Mouse (Mus musculus): Measurements from ENCODE around the gene Glrx3. TPM values are rescaled to one million over a fixed set of nuclear protein-coding genes. Genes with fewer than 3 reads are reported as not detected.

Gene Glrx3
- polyA plus RNA-seq, 1 experiment from 2014 or later, result 344 TPM

- Histone ChIP-seq H3K4me2 (no peak overlapping the region), H3K36me3 (ENCODE audit: control insufficient read depth, insufficient read depth, low read length) (no peaks in the 10 kb centered on the region), H3K27ac (ENCODE audit: low read depth, low read length) (no peak overlapping the region), H3K4me3 (ENCODE audit: low read depth, low read length) (no peak overlapping the region), H3K4me1 (ENCODE audit: control insufficient read depth, insufficient read depth, low read length) (no peaks in the 10 kb centered on the region), H3K27me3 (ENCODE audit: control insufficient read depth, insufficient read depth, low read length) (no peaks in the 10 kb centered on the region), H3K9me3 (ENCODE audit: control insufficient read depth, low read length) (no peaks in the 10 kb centered on the region), H3K9ac (ENCODE audit: low read length) (no peak overlapping the region)
- ATAC-seq (ENCODE audit: low FRiP score) (no peak), DNase-seq (ENCODE audit: low spot score, missing footprints) (no peak)
- 61% methylated on average over 5 of the region's 5 CpGs for WGBS
Observed at GRCm38 (mm10) chr7:137488391-137488790, 51.0 kb downstream of the Glrx3 start.

DNA sequence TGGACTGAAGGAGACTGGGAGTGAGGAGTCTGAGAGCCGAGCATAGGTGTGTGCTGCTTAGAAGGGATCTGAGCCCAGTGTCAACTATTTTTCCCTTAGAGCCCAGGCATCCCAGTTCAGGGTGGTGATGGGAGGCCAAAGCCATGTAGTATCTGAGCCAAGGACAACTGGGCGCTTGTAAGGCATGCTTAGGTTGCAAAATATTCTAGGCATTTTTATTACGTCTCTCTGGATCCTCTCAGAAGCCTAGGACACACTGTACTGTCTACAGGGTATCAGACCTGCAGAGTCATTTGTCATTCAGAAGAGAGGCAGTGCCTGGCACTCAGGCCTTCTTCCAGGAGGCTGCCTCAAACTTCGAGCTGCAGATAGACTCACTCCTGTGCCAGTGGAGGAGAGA is 53.3 kb downstream of the Glrx3 start:
- no peak for ATAC-seq (ENCODE audit: low FRiP score)

DNA sequence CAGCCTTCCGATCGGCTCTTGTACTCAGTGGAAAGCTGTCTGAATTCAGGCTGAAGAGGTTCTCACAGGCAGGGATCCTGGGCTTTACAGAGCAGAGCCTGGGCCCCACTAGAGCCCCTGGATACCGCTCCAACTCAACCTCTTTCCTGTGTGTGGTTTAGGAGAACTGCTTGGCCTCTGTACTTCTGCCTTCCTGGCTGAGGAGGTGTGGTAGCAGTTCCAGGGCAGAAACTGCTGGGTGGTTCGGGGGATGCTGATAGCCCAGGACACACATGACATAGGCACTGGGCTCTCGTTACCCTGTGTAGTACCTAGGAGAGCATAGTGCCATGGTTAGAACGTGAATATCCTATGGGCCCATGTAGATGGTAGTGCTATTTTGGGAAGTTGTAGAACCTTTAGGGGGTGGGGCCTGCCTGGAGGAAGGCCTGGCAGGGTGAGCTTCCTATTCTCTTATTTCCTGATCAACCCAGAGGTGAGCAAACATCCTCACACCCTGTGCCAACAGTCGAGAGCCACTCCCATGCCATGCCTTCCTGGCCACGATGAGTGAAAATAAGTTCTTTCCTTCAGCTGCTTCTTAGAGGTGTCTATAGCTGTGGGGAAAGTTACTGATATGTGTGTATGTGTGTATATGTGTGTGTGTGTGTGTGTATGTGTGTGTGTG is 55.0 kb downstream of the Glrx3 start:
- Histone ChIP-seq H3K27me3 (ENCODE audit: control insufficient read depth, insufficient read depth, low read length) (no peaks in the 10 kb centered on the region), H3K27ac (ENCODE audit: low read depth, low read length) (no peak overlapping the region), H3K4me2 (no peak overlapping the region), H3K9me3 (ENCODE audit: control insufficient read depth, low read length) (no peaks in the 10 kb centered on the region), H3K36me3 (ENCODE audit: control insufficient read depth, insufficient read depth, low read length) (no peaks in the 10 kb centered on the region), H3K4me3 (ENCODE audit: low read depth, low read length) (no peak overlapping the region), H3K9ac (ENCODE audit: low read length) (no peak overlapping the region), H3K4me1 (ENCODE audit: control insufficient read depth, insufficient read depth, low read length) (no peaks in the 10 kb centered on the region)
- WGBS, result 88% methylated on average over 8 of the region's 8 CpGs
- DNase-seq (ENCODE audit: low spot score, missing footprints) (no peak), ATAC-seq (ENCODE audit: low FRiP score) (no peak)

More for the DNA sequence above, 53.3 kb downstream of the Glrx3 start:
- H3K4me1 ChIP-seq (ENCODE audit: control insufficient read depth, insufficient read depth, low read length), result no peaks in the 10 kb centered on the region
- H3K36me3 ChIP-seq (ENCODE audit: control insufficient read depth, insufficient read depth, low read length), result no peaks in the 10 kb centered on the region
- H3K9ac ChIP-seq (ENCODE audit: low read length), result no peak overlapping the region
- H3K27ac ChIP-seq (ENCODE audit: low read depth, low read length), result no peak overlapping the region
- 79% methylated on average over 4 of the region's 4 CpGs for WGBS
- no peak overlapping the region for H3K4me2 ChIP-seq
- no peak overlapping the region for H3K4me3 ChIP-seq (ENCODE audit: low read depth, low read length)
- H3K27me3 ChIP-seq (ENCODE audit: control insufficient read depth, insufficient read depth, low read length), result no peaks in the 10 kb centered on the region
- H3K9me3 ChIP-seq (ENCODE audit: control insufficient read depth, low read length), result no peaks in the 10 kb centered on the region
- no peak for DNase-seq (ENCODE audit: low spot score, missing footprints)

- ATAC-seq (ENCODE audit: low FRiP score), result no peak
- 83% methylated on average over 4 of the region's 4 CpGs for WGBS
- Histone ChIP-seq H3K4me2 (no peak overlapping the region), H3K4me3 (ENCODE audit: low read depth, low read length) (no peak overlapping the region), H3K36me3 (ENCODE audit: control insufficient read depth, insufficient read depth, low read length) (no peaks in the 10 kb centered on the region), H3K4me1 (ENCODE audit: control insufficient read depth, insufficient read depth, low read length) (no peaks in the 10 kb centered on the region), H3K9ac (ENCODE audit: low read length) (no peak overlapping the region), H3K9me3 (ENCODE audit: control insufficient read depth, low read length) (no peaks in the 10 kb centered on the region), H3K27me3 (ENCODE audit: control insufficient read depth, insufficient read depth, low read length) (no peaks in the 10 kb centered on the region), H3K27ac (ENCODE audit: low read depth, low read length) (no peak overlapping the region)
- no peak for DNase-seq (ENCODE audit: low spot score, missing footprints)
Observed at GRCm38 (mm10) chr7:137498736-137499135, 61.3 kb downstream of the Glrx3 start.

- no peaks in the 10 kb centered on the region for H3K36me3 ChIP-seq (ENCODE audit: control insufficient read depth, insufficient read depth, low read length)
- no peak for ATAC-seq (ENCODE audit: low FRiP score)
Observed at GRCm38 (mm10) chr7:137517588-137517987, 80.2 kb downstream of the Glrx3 start.

DNA sequence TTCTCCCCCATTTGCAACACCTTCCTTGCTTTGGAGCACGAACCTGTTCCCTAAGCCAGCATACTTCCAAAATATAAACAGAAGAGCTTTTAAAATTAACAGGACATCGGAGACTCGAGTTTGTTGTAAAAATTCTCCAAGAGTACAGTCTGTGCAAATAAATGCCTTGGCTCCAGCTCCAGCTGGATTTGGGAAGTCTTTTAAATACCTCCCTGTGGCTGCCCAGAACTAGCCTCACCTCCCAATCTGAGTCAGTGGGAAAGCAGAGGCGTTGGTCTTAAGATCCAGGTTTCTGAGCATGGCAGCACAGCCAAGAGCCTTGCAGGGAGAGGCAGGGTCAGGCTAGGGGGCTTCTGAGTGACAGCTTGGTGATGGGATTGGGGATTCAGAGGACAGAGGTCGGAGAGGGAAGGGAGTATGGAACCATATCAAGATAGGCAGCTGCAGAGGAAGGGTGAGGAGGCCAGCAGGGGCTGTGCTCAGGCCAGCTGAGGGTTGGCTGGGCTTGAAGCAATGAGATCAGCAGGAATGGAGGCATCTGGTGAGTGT is 80.7 kb downstream of the Glrx3 start:
- Histone ChIP-seq H3K27me3 (ENCODE audit: control insufficient read depth, insufficient read depth, low read length) (no peaks in the 10 kb centered on the region), H3K36me3 (ENCODE audit: control insufficient read depth, insufficient read depth, low read length) (no peaks in the 10 kb centered on the region), H3K4me2 (no peak overlapping the region), H3K4me1 (ENCODE audit: control insufficient read depth, insufficient read depth, low read length) (no peaks in the 10 kb centered on the region), H3K27ac (ENCODE audit: low read depth, low read length) (no peak overlapping the region), H3K9me3 (ENCODE audit: control insufficient read depth, low read length) (no peaks in the 10 kb centered on the region), H3K9ac (ENCODE audit: low read length) (no peak overlapping the region), H3K4me3 (ENCODE audit: low read depth, low read length) (no peak overlapping the region)
- ATAC-seq (ENCODE audit: low FRiP score) (no peak), DNase-seq (ENCODE audit: low spot score, missing footprints) (no peak)
- 73% methylated on average over 5 of the region's 5 CpGs for WGBS

More at GRCm38 (mm10) chr7:137517588-137517987, 80.2 kb downstream of the Glrx3 start:
- no peak overlapping the region for H3K9ac ChIP-seq (ENCODE audit: low read length)
- no peak overlapping the region for H3K4me2 ChIP-seq
- no peaks in the 10 kb centered on the region for H3K9me3 ChIP-seq (ENCODE audit: control insufficient read depth, low read length)
- no peak for DNase-seq (ENCODE audit: low spot score, missing footprints)
- no peak overlapping the region for H3K27ac ChIP-seq (ENCODE audit: low read depth, low read length)
- no peak overlapping the region for H3K4me3 ChIP-seq (ENCODE audit: low read depth, low read length)
- no peaks in the 10 kb centered on the region for H3K4me1 ChIP-seq (ENCODE audit: control insufficient read depth, insufficient read depth, low read length)
- H3K27me3 ChIP-seq (ENCODE audit: control insufficient read depth, insufficient read depth, low read length), result no peaks in the 10 kb centered on the region

Other genes with a start within 250 kb of the Glrx3 start
- gene Ebf3, start 123.2 kb upstream of the Glrx3 start, polyA plus RNA-seq (2014; fragmentation: Nextera tagmentation; extraction: Ambion mirVana), result 11.2 and 12.7 TPM in 2 replicates
- 14.9 and 15.3 TPM in 2 replicates for gene 9430038I01Rik, start 26.9 kb upstream of the Glrx3 start, polyA plus RNA-seq (2014; fragmentation: Nextera tagmentation; extraction: Ambion mirVana)